Mouse (Mus musculus): ENCODE measurements around the gene Ube4b. TPM values are rescaled to one million over a fixed set of nuclear protein-coding genes. Genes with fewer than 3 reads are reported as not detected.
"Not testable (repeated sequence)": the region's sequence is repeated elsewhere in the genome, so short reads cannot be mapped to it uniquely, and the experiment has no call there.

Ube4b gene
- total RNA-seq (2018; cell fraction: chromatin; rRNA removed) = 100 to 1,000 TPM in 19 of 26 experiments, 10 to 100 TPM in 7; 32.8 to 167 (median 111) TPM
- total RNA-seq (2018; cell fraction: cytosol; rRNA removed) = 10 to 100 TPM; 37.3 to 80.5 (median 59.6) TPM
- 100 to 1,000 TPM in 5 of 26 experiments, 10 to 100 TPM in 21; 31.7 to 132 (median 76.9) TPM for total RNA-seq (2018; cell fraction: nucleus; rRNA removed)
- polyA plus RNA-seq (2018) = 39.6 to 66.9 TPM (median 45.8 TPM) in 3 replicates

- Histone ChIP-seq H3K36me3 (ENCODE audit: inconsistent target) (no peaks in the 10 kb centered on the region), H3K79me2 (ENCODE audit: inconsistent target) (peaks cover 44% of the 10 kb centered on the region), H3K27ac (peak within 1 kb of the TSS; percentile 57), H3K4me3 (ENCODE audit: inconsistent target) (peak within 1 kb of the TSS; percentile 78)
- WGBS (ENCODE audit: missing documents) = 2% methylated on average over 48 of the region's 50 CpGs
Measured at GRCm38 (mm10) chr4:149426325-149427199, at the start of gene Ube4b. Gene Ube4b (minus strand): TSS chr4:149426749.

DNA sequence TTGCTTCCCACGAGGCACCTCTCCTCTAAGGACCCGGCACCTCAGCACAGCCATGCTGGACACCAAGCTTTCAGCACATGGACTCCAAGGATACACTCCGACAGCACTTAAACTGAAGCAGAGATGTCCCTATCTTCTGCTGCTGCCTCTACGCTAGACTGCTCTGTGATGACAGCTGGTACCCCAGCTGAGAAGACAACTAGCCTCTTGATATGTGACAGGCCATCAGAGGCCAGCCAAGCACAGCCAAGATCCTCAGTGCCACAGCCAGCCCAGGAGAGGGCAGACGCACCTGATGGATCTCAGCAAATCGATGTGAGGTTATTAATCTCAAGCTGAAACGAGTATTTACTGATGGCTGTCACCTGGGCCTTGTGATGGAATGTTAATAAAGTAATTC, 48.5 kb upstream of the Ube4b start:
- WGBS (ENCODE audit: missing documents) = 81% methylated on average over 7 of the region's 7 CpGs
- Histone ChIP-seq H3K4me3 (ENCODE audit: inconsistent target) (no peak overlapping the region), H3K27ac (no peak overlapping the region), H3K36me3 (ENCODE audit: inconsistent target) (peaks cover 6% of the 10 kb centered on the region; the same call in 1 of the 2 replicates), H3K79me2 (ENCODE audit: inconsistent target) (no peaks in the 10 kb centered on the region)

DNA sequence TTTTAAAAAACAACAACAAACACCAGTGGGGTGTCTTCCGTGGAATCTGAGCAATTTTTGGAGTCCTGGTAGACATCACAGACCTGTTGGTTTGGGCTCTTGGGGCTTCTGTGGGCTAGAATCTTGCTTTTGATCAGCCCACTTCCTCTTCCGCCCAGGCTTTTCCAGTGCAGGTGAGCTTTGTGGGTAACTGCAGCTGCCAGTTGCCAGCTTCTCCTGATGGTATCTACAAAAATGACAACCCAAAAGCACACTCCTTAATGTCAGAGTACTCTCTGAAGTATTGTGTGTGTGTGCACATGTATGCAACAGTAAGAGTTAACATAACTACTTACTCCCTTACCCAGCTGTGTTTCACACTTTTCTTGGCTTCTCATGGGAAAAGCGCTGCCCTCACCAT, 43.0 kb upstream of the Ube4b start:
- H3K79me2 ChIP-seq (ENCODE audit: inconsistent target) = no peaks in the 10 kb centered on the region
- no peak overlapping the region for H3K27ac ChIP-seq
- no peak overlapping the region for H3K4me3 ChIP-seq (ENCODE audit: inconsistent target)
- H3K36me3 ChIP-seq (ENCODE audit: inconsistent target) = peaks cover 11% of the 10 kb centered on the region; the same call in 1 of the 2 replicates
- WGBS (ENCODE audit: missing documents) = 67% methylated on average over 3 of the region's 3 CpGs

DNA sequence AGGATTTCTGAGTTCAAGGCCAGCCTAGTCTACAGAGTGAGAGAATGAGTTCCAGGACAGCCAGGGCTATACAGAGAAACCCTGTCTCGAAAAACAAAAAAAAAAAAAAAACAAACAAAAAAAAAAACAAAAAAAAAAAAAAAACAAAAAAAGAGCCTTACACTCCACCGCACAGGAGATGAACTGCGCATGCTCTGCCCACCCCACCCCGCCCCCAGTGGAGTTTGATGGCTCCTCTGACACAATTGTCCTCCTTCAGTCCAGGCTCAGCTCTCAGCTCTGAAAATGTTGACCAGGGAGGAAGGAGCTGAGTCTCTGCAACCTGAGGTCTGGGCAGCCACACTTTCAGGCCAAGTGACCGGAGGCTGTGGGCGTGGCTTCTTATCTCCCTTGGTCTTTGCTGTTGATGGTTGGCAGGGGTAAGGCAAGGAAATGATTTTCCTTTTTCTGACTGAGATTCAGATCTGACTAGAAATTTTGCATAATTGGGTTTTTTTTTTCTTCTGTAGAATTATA, 36.9 kb upstream of the Ube4b start:
- H3K79me2 ChIP-seq (ENCODE audit: inconsistent target) = no peaks in the 10 kb centered on the region
- peaks cover under 1% of the 10 kb centered on the region; the same call in 1 of the 2 replicates for H3K36me3 ChIP-seq (ENCODE audit: inconsistent target)
- H3K27ac ChIP-seq = no peak overlapping the region
- WGBS (ENCODE audit: missing documents) = 86% methylated on average over 5 of the region's 6 CpGs
- no peak overlapping the region for H3K4me3 ChIP-seq (ENCODE audit: inconsistent target)

DNA sequence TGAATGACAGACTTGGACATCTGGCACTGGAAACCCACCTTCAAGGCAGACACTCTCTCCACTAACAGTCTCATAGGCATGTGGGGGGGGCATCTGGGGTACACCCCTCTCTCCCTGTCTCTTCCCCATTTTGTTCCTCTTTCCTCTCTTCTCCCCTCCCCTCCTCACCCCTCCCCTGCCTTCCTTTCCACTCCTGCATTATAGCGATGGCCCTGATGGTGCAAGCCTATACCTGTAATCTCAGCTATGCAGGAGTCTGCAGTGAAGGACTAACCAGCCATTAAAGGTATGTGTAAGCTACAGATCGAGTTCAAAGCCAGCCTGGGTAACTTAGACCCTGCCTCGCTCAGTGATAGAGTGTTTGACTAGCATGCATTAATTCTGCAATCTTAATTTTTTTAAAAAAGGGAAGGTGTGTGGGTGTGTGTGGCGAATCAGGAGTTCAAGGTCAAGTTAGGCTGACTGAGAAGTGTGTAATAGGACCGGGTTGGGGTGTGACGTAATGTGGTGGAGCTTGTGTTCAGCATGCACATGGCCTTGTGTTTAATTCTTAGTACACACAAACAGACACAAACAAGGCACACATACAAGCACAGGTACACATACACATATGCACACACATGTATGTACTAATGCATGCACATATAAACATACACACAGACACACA, 35.9 kb upstream of the Ube4b start:
- no peaks in the 10 kb centered on the region for H3K79me2 ChIP-seq (ENCODE audit: inconsistent target)
- WGBS (ENCODE audit: missing documents) = 28% methylated on average over 5 of the region's 6 CpGs
- H3K36me3 ChIP-seq (ENCODE audit: inconsistent target) = no peaks in the 10 kb centered on the region
- no peak overlapping the region for H3K27ac ChIP-seq
- H3K4me3 ChIP-seq (ENCODE audit: inconsistent target) = no peak overlapping the region

GRCm38 (mm10) chr4:149461579-149462304, 35.2 kb upstream of the Ube4b start:
- Histone ChIP-seq H3K79me2 (ENCODE audit: inconsistent target) (no peaks in the 10 kb centered on the region), H3K4me3 (ENCODE audit: inconsistent target) (no peak overlapping the region), H3K36me3 (ENCODE audit: inconsistent target) (no peaks in the 10 kb centered on the region), H3K27ac (no peak overlapping the region)
- WGBS (ENCODE audit: missing documents) = 4% methylated on average over 3 of the region's 7 CpGs

GRCm38 (mm10) chr4:149460475-149460874, 33.9 kb upstream of the Ube4b start:
- H3K79me2 ChIP-seq (ENCODE audit: inconsistent target); H3K4me3 ChIP-seq (ENCODE audit: inconsistent target); H3K36me3 ChIP-seq (ENCODE audit: inconsistent target); H3K27ac ChIP-seq: not testable (repeated sequence)
- WGBS (ENCODE audit: missing documents) = 92% methylated on average over 2 of the region's 2 CpGs

- no peak overlapping the region for H3K4me3 ChIP-seq (ENCODE audit: inconsistent target)
- no peaks in the 10 kb centered on the region for H3K79me2 ChIP-seq (ENCODE audit: inconsistent target)
- no peaks in the 10 kb centered on the region for H3K36me3 ChIP-seq (ENCODE audit: inconsistent target)
- 40% methylated on average over 1 of the region's 1 CpGs for WGBS (ENCODE audit: missing documents)
- H3K27ac ChIP-seq = no peak overlapping the region
Measured at GRCm38 (mm10) chr4:149459425-149459824, 32.9 kb upstream of the Ube4b start.

DNA sequence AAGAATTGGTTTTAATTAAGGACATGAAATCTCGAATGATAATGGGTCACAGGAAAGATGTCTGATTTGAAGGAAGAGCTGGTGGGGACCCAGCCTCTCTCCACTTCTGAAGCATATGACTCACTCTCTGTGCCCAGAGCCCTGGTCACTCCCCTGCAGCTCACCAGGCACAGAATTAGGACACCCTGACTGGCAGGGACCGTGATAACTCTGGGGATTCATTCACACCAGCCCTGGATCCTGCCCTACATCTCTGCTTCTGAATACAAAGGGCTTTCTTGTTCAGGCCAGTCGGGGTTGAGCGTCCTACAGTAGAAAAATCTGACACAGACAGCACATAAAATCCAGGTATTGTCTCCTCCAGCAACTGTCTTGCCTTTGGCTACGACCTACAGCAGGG, 32.0 kb upstream of the Ube4b start:
- WGBS (ENCODE audit: missing documents) = 49% methylated on average over 5 of the region's 5 CpGs
- no peak overlapping the region for H3K27ac ChIP-seq
- no peaks in the 10 kb centered on the region for H3K36me3 ChIP-seq (ENCODE audit: inconsistent target)
- no peaks in the 10 kb centered on the region for H3K79me2 ChIP-seq (ENCODE audit: inconsistent target)
- H3K4me3 ChIP-seq (ENCODE audit: inconsistent target) = no peak overlapping the region

GRCm38 (mm10) chr4:149457831-149458430, 31.4 kb upstream of the Ube4b start:
- Histone ChIP-seq H3K79me2 (ENCODE audit: inconsistent target) (no peaks in the 10 kb centered on the region), H3K27ac (no peak overlapping the region), H3K36me3 (ENCODE audit: inconsistent target) (no peaks in the 10 kb centered on the region), H3K4me3 (ENCODE audit: inconsistent target) (no peak overlapping the region)
- WGBS (ENCODE audit: missing documents) = 90% methylated on average over 6 of the region's 6 CpGs

DNA sequence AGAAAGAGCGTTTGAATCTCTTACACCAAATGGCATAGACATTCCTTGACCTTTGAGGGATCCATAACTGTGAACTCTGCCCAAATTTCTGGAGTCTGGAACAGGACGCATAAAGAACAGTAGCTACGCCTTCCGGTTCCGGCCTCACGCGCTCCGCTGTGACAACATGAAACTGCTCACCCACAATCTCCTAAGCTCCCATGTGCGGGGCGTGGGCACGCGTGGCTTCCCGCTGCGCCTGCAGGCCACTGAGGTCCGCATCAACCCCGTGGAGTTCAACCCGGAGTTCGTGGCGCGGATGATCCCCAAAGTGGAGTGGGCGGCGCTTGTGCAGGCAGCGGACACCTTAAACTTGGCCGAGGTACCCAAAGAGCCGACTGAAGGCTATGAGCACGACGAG, 30.6 kb upstream of the Ube4b start:
- not testable (repeated sequence) for H3K36me3 ChIP-seq (ENCODE audit: inconsistent target); H3K4me3 ChIP-seq (ENCODE audit: inconsistent target); H3K27ac ChIP-seq; H3K79me2 ChIP-seq (ENCODE audit: inconsistent target)
- 100% methylated on average over 8 of the region's 27 CpGs for WGBS (ENCODE audit: missing documents)

DNA sequence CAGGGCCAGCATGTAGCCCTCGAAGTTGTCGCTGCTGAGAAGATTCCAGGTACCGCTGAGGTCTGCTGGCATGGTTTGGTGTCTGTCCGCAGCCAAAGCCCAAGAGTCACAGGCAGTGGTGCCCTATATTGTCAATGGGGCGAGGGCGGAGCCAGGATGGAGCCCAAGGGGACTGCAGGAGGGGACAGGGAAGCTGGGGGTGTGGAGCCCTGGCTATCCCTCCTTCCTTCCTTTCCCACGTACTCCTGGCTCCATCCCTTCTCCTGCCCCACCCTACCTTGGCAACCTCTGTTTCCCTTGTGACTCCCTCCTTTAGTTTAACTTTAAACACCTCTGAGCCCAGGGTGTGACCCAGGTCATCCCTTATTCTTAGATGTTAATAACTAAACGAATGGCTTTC, 28.3 kb upstream of the Ube4b start, which contains the start of gene Rbp7:
Gene Rbp7, minus strand, starts transcription at position 100 of the 400 bp plus-strand sequence.
- Histone ChIP-seq H3K79me2 (ENCODE audit: inconsistent target) (no peaks in the 10 kb centered on the region), H3K27ac (no peak within 1 kb of the TSS), H3K36me3 (ENCODE audit: inconsistent target) (no peaks in the 10 kb centered on the region), H3K4me3 (ENCODE audit: inconsistent target) (no peak within 1 kb of the TSS)
- 85% methylated on average over 6 of the region's 8 CpGs for WGBS (ENCODE audit: missing documents)

- no peaks in the 10 kb centered on the region for H3K79me2 ChIP-seq (ENCODE audit: inconsistent target)
- H3K36me3 ChIP-seq (ENCODE audit: inconsistent target) = no peaks in the 10 kb centered on the region
- WGBS (ENCODE audit: missing documents) = 90% methylated on average over 17 of the region's 17 CpGs
- H3K4me3 ChIP-seq (ENCODE audit: inconsistent target) = no peak overlapping the region
- H3K27ac ChIP-seq = no peak overlapping the region
Measured at GRCm38 (mm10) chr4:149454263-149454662, 27.7 kb upstream of the Ube4b start.

DNA sequence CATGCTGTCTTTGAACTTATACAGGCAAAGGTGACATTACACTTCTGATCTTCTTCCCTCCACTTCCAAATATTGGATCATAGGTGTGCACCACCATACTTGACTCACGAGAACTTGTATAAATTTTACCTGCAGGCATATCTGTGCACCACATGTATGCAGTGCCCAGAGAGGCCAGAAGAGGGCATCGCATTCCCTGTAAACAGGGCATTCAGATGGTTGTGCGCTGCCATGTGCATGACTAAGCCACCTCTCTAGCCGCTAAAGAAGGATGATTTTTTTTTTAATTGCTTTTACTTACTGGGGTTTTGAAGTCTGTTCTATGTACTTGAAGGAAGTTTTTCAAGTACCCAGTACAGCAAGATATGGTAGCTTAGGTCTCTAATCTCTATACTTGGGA, 27.1 kb upstream of the Ube4b start:
- Histone ChIP-seq H3K4me3 (ENCODE audit: inconsistent target) (no peak overlapping the region), H3K36me3 (ENCODE audit: inconsistent target) (no peaks in the 10 kb centered on the region), H3K27ac (no peak overlapping the region), H3K79me2 (ENCODE audit: inconsistent target) (no peaks in the 10 kb centered on the region)
- 64% methylated on average over 4 of the region's 4 CpGs for WGBS (ENCODE audit: missing documents)
